Mouse (Mus musculus): ENCODE measurements at regions not wholly inside any gene's neighbourhood (a gene's known extent, or its start where the extent isn't known, plus 50 kb on each side); places are given as distances from the start of the nearest gene placed in this dataset.

DNA sequence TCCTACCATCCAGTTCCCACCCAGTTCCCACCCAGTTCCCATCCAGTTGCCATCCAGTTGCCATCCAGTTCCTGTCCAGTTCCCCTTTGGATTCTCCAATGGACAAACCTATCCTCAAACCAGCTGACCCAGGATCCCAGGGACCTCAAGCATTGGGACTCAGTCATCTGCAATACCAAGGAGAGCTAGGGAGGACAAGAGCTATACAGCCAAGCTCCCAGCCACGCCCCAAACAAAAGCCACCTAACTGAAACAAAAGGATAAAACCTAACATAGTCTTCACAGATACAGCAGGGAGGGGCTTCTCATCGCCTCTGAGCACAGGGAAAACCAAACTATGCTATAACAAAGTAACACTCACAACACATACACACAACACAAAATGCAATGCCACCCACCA lies 145.6 kb upstream of the Nfe2l3 start:
- Histone ChIP-seq H3K4me1 (no peaks in the 10 kb centered on the region), H3K27ac (no peak overlapping the region), H3K27me3 (ENCODE audit: poor library complexity, severe bottlenecking) (no peaks in the 10 kb centered on the region), H3K9me3 (no peaks in the 10 kb centered on the region), H3K4me3 (no peak overlapping the region), H3K36me3 (replicated peaks) (no peaks in the 10 kb centered on the region)
- DNase-seq (ENCODE audit: extremely low spot score, low spot score), result no peak
- 80% methylated on average over 2 of the region's 2 CpGs for WGBS

DNA sequence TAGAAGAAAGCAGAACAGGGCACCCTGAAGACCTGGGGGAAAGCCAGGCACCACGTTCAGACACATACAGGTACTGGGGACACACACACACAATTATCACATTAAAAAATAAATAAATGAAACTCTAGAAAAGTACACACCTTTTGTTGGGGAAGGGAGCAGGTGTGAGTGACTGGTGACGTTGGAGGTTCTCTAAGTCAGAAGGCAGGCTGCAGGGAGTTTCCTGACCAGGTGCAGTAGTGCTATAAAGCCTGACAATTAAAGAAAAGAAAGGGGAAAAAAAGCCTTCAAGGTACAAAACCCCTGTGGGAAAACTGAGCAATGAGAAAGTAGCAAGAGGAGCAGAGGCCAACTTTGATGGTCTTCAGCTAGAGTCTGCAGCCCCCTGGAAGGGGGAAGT lies 145.1 kb upstream of the Nfe2l3 start:
- no peak overlapping the region for H3K4me3 ChIP-seq
- H3K27ac ChIP-seq, result no peak overlapping the region
- H3K27me3 ChIP-seq (ENCODE audit: poor library complexity, severe bottlenecking), result no peaks in the 10 kb centered on the region
- no peaks in the 10 kb centered on the region for H3K9me3 ChIP-seq
- H3K4me1 ChIP-seq, result no peaks in the 10 kb centered on the region
- no peaks in the 10 kb centered on the region for H3K36me3 ChIP-seq (replicated peaks)
- WGBS, result 71% methylated on average over 2 of the region's 2 CpGs
- no peak for DNase-seq (ENCODE audit: extremely low spot score, low spot score)

DNA sequence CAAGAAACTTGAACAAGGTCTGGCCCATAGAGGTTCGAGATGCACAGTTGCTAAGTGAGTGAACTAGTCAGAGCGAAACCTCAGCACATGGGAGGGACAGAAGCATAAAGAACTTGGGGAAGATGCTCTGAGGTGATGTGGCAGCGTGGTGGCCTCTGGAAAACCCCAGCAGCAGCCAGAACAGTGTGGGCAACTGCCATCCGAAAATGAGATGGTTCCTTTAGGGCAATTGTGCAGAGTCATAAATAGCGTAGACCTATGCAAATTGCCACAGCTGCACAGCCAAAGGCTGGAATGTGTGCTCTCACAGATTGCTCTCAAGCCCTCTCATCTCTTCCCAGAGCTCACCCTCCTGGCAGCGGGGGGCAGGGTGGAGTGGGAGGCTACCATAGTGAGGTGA lies 144.7 kb upstream of the Nfe2l3 start:
- Histone ChIP-seq H3K27ac (no peak overlapping the region), H3K27me3 (ENCODE audit: poor library complexity, severe bottlenecking) (no peaks in the 10 kb centered on the region), H3K4me3 (no peak overlapping the region), H3K9me3 (no peaks in the 10 kb centered on the region), H3K4me1 (no peaks in the 10 kb centered on the region), H3K36me3 (replicated peaks) (no peaks in the 10 kb centered on the region)
- DNase-seq (ENCODE audit: extremely low spot score, low spot score), result no peak
- 79% methylated on average over 6 of the region's 6 CpGs for WGBS

DNA sequence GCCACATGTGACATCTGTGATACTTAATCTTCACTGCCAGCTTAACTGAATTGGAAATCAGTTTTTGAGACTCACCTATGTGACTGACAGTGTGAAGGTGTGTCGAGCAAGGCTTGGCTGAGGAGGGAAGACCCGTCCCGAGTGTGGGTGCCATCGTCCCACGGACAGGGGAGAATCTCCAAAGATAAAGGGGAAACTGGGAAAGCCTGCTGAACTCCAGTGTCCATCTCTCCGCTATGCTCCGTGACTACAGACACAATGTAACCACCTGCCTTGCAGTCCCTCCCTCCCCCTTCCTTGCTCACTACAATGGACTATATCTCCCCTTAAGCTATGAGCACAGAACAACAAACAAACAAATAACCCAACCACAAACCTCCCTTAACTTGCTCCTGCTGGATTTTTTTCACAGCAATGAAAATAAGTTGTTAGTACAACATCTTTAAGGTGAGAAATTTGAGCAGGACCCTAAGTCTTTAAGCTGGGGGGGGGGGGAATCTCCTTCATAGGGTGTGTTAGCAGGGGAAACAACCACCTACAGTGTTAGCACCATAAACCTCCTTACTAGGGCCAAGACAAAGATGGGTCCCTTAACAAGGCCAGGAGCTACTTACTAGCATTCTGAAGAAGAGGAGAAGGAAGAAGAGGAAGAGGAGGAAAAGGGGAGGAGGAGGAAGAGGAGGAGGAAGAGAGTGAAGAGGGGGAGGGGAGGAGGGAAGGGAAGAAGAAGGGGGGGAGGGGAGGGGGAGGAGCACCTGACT lies 144.0 kb upstream of the Nfe2l3 start:
- Histone ChIP-seq H3K9me3 (no peaks in the 10 kb centered on the region), H3K4me1 (no peaks in the 10 kb centered on the region), H3K36me3 (replicated peaks) (no peaks in the 10 kb centered on the region), H3K27me3 (ENCODE audit: poor library complexity, severe bottlenecking) (no peaks in the 10 kb centered on the region), H3K4me3 (no peak overlapping the region), H3K27ac (no peak overlapping the region)
- 83% methylated on average over 7 of the region's 7 CpGs for WGBS
- no peak for DNase-seq (ENCODE audit: extremely low spot score, low spot score)

DNA sequence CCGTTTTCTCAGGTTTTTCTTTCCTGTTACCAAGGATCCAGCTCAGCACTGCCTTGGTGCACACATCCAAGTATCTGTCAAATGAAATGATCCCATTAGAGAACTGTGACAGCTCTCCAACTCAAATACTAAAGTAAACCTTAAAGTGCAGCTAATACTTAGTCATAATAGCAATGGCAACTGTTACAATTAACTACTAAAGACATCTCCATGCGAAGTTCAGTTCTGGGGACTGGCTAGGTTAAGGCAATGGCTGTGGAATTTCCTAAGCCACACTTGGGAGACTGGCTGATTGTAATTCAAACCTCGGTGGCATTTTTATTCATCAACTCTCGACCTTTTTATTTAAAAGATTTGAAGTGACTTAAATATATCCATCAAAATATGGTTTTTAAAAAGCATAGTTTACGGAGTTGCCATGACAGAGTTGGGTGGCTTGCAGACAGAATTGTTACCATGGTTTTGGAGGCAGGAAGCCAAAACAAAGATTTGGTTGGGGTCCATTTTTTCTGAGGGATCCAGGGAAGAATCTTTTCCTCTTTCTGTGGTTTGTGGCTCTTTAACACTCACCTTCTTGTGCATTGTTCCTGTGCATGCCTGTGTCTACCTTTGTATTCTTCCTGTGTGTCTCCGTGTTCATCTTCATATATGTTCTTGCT lies 143.3 kb upstream of the Nfe2l3 start:
- DNase-seq (ENCODE audit: extremely low spot score, low spot score), result no peak
- H3K36me3 ChIP-seq (replicated peaks), result no peaks in the 10 kb centered on the region
- 79% methylated on average over 6 of the region's 6 CpGs for WGBS

DNA sequence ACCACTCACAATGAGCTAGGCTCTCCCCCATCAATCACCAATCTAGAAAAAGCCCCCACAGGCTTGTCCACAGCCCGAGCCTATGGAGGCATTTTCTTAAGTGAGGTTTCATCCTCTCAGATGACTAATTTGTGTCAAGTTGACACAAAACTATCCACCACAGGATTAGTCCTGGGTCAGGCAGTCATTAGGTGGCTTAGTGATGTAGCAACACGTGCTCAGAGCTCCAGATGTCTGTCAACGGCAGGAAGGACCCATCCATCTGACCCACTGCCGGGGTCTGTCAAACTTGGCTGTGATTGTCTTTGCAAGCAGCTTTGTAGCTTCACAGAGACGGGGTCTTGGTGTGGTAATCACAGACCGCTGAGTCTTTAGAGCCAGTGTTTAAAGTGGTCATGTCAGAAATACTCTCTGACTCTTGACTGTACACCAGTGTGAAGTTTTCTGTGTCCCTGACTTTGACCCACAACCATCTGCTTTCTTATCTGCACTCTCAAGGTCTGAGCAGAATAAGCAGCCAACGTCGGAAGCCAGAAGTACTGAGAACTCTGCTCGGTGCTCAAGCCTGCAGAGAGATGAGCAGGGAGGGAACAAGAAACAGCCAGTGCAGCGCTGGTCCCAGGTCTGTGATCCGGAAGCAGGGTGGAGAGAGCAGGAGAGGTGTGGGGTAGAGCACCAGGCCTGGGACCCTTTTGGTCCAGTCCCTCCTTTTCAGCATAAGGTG lies 131.6 kb upstream of the Nfe2l3 start:
- no peak overlapping the region for H3K4me3 ChIP-seq
- H3K36me3 ChIP-seq (replicated peaks), result no peaks in the 10 kb centered on the region
- H3K9me3 ChIP-seq, result peaks cover 6% of the 10 kb centered on the region; the same call in 1 of the 2 replicates
- H3K4me1 ChIP-seq, result no peaks in the 10 kb centered on the region
- H3K27ac ChIP-seq, result no peak overlapping the region
- no peak for DNase-seq (ENCODE audit: extremely low spot score, low spot score)
- 87% methylated on average over 11 of the region's 11 CpGs for WGBS
- no peaks in the 10 kb centered on the region for H3K27me3 ChIP-seq (ENCODE audit: poor library complexity, severe bottlenecking)

More for the DNA sequence above, 143.3 kb upstream of the Nfe2l3 start:
- Histone ChIP-seq H3K27ac (no peak overlapping the region), H3K4me3 (no peak overlapping the region), H3K4me1 (no peaks in the 10 kb centered on the region), H3K9me3 (no peaks in the 10 kb centered on the region), H3K27me3 (ENCODE audit: poor library complexity, severe bottlenecking) (no peaks in the 10 kb centered on the region)

DNA sequence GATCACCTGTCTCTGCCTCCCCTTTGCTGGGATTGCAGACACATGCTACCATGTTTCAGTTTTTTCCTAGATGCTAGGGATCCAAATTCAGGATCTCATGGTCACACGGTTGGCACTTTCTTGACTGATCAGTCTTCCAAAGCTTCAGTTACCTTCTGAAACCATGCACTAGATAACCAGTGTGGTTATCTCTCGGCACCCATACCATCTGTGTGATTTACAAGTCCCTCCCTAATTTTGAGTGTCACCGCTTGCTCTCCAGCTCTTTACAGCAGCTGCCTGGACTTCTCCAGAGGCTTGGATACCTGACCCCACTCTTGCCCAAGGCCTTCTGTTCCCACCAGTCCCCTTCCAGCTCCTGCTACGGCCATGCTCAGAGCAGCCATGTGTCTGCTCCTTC lies 130.6 kb upstream of the Nfe2l3 start:
- Histone ChIP-seq H3K4me3 (no peak overlapping the region), H3K27ac (no peak overlapping the region), H3K36me3 (replicated peaks) (no peaks in the 10 kb centered on the region), H3K9me3 (peaks cover 6% of the 10 kb centered on the region; the same call in 1 of the 2 replicates), H3K27me3 (ENCODE audit: poor library complexity, severe bottlenecking) (no peaks in the 10 kb centered on the region), H3K4me1 (no peaks in the 10 kb centered on the region)
- 89% methylated on average over 4 of the region's 4 CpGs for WGBS
- DNase-seq (ENCODE audit: extremely low spot score, low spot score), result no peak

DNA sequence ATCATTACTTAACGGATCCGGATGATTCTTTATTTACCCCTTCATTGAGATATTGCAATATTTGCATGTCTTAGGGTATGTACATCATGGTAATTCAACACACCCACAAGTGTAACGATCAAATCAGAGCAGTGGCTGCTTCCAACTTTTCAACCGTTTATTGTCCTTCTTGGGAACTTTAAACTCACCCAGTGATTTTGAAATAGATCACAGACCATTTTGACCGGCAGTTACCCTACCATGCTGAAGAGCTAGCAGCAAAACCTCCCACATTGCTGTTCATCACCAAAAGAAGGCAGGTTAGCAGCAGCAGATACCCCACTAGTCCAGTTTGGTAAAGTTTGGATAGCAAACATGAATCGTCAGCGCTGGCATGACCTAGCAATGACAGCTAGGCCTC lies 130.2 kb upstream of the Nfe2l3 start:
- Histone ChIP-seq H3K27me3 (ENCODE audit: poor library complexity, severe bottlenecking) (no peaks in the 10 kb centered on the region), H3K27ac (no peak overlapping the region)
- DNase-seq (ENCODE audit: extremely low spot score, low spot score), result no peak

DNA sequence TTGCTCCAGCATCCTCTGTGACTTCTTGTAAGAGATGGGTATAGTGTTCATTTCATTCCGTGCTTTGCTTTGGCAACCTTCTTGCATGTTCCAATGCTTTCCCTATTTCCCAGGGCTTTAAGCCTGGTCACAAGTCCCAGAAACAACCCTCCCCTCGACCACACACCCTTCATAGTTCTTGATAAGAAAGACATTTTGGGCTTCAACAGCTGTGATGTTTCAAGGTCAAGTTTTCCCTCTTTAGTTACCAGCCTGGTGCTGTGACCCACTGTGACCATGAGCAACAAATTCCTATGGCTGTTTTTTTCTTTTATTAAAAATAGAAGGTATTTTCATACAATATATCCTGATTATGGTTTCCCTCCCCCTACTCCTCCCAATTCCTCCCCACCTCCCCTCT lies 114.1 kb upstream of the Nfe2l3 start:
- 67% methylated on average over 2 of the region's 2 CpGs for WGBS
- H3K27ac ChIP-seq, result no peak overlapping the region
- DNase-seq (ENCODE audit: extremely low spot score, low spot score), result no peak
- H3K4me1 ChIP-seq, result peaks cover 6% of the 10 kb centered on the region
- H3K27me3 ChIP-seq (ENCODE audit: poor library complexity, severe bottlenecking), result no peaks in the 10 kb centered on the region
- H3K9me3 ChIP-seq, result no peaks in the 10 kb centered on the region
- no peak overlapping the region for H3K4me3 ChIP-seq
- H3K36me3 ChIP-seq (replicated peaks), result no peaks in the 10 kb centered on the region

More for the DNA sequence above, 130.2 kb upstream of the Nfe2l3 start:
- no peaks in the 10 kb centered on the region for H3K36me3 ChIP-seq (replicated peaks)
- H3K4me3 ChIP-seq, result no peak overlapping the region
- H3K4me1 ChIP-seq, result no peaks in the 10 kb centered on the region
- peaks cover 6% of the 10 kb centered on the region; the same call in 1 of the 2 replicates for H3K9me3 ChIP-seq
- 91% methylated on average over 7 of the region's 7 CpGs for WGBS

DNA sequence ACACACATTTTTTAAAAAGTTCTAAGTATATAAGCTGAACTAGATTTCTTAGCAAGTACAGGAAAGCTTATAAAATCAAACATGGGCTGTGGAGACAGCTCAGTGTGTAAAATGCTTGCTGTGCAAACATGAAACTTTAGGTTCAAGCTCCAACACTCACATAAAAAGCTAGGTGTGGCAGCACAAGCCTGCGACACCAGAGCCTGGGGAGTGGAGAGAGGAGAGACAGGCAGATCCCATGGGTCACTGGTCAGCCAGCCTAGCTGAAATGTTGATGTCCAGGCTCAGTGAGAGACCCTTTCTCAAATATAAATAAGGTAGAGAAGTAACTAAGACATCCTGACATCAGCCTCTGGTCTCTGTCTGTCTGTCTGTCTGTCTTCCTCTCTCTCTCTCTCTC lies 112.5 kb upstream of the Nfe2l3 start:
- H3K36me3 ChIP-seq (replicated peaks), result no peaks in the 10 kb centered on the region
- no peak overlapping the region for H3K27ac ChIP-seq
- no peaks in the 10 kb centered on the region for H3K9me3 ChIP-seq
- H3K4me1 ChIP-seq, result peaks cover 9% of the 10 kb centered on the region
- no peak for DNase-seq (ENCODE audit: extremely low spot score, low spot score)
- 77% methylated on average over 1 of the region's 1 CpGs for WGBS
- no peaks in the 10 kb centered on the region for H3K27me3 ChIP-seq (ENCODE audit: poor library complexity, severe bottlenecking)
- H3K4me3 ChIP-seq, result no peak overlapping the region

DNA sequence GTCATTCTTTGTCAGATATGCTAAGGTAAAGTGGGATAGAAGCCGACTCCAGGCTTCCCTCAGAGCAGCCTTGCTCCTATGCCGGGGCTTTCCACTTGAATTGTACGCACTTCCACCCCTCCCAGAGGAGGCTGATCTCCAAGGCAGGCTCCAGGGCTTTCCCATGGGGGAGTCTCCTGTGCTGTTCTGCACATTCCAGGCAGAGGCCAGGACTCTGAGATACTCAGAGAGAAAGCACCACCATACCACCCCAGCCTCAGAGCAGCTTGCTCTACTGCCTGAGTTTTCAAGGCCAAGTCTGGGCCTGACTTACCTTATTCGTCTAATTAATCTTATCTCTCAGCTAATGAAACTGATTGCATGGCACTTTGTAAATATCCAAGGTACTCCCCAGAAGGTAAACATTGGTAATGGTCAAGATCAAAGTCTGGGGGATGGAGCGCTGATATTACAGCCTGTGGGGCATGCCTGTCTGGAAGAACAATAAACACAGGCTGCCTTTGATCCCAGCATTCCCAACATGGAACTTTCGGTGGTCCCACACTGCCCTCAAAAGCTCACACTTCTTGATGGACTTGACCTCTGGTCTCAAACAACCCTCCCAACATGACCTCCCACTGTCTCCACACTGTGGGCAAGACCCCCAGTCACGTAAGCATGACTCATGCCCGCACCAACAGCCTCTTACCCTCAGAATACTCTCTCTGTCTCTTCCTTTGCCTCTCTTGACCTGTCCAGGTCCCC lies 111.6 kb upstream of the Nfe2l3 start:
- no peaks in the 10 kb centered on the region for H3K9me3 ChIP-seq
- H3K27me3 ChIP-seq (ENCODE audit: poor library complexity, severe bottlenecking), result no peaks in the 10 kb centered on the region
- no peak overlapping the region for H3K4me3 ChIP-seq
- H3K27ac ChIP-seq, result 0 out of 2 replicates have a peak overlapping the region, but pooled peaks have one; percentile 16
- no peak for DNase-seq (ENCODE audit: extremely low spot score, low spot score)
- H3K36me3 ChIP-seq (replicated peaks), result no peaks in the 10 kb centered on the region
- WGBS, result 70% methylated on average over 8 of the region's 8 CpGs
- peaks cover 10% of the 10 kb centered on the region for H3K4me1 ChIP-seq

DNA sequence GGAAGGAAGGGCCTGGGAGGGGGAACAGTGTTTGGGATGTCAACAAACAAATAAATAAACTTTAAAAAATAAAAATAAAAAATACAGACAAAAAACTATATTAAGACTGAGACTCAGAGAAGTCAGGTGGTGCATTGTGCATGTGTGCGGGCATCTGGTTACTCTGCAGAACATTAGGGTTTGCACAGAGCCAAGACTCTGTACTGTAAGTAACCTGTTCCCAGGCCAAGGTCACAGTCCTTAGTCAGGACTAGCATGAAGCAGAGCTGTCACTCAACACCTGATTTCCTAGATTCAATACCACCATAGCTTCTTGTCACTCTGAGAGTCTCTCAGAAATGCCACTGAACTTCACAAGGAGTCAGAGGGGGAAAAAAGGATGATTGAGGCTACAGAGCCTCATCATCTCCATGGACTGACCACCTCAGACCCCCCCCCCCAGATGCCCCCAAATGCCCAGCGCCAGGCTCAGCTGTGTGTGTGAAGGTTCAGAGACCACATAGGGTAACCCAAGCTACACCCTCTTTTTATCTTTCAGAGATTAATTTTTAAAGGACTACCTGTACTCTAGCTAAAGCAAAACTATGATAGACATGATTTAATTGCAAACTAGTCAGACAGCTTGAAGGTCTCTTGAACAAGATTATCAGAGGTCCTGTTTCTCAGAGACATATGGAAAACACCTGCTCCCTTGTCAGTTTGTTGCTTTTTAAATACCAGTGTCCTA lies 106.2 kb upstream of the Nfe2l3 start:
- no peaks in the 10 kb centered on the region for H3K27me3 ChIP-seq (ENCODE audit: poor library complexity, severe bottlenecking)
- H3K36me3 ChIP-seq (replicated peaks), result no peaks in the 10 kb centered on the region
- no peak overlapping the region for H3K4me3 ChIP-seq
- H3K27ac ChIP-seq, result no peak overlapping the region
- H3K4me1 ChIP-seq, result peaks cover 4% of the 10 kb centered on the region; the same call in 1 of the 2 replicates
- H3K9me3 ChIP-seq, result no peaks in the 10 kb centered on the region
- 94% methylated on average over 2 of the region's 2 CpGs for WGBS
- DNase-seq (ENCODE audit: extremely low spot score, low spot score), result no peak

All from forebrain, embryonic 10.5 days (tissue).